Mouse (Mus musculus) retina, embryonic 14.5 days (tissue): ENCODE results near the gene Tesk1.

ENCODE experiments used
- DNase-seq: peaks from one replicate; pipeline ENCODE4 v3.0.0-alpha.2; 2015; ENCODE audit warnings: low spot score

Tesk1 gene

DNA sequence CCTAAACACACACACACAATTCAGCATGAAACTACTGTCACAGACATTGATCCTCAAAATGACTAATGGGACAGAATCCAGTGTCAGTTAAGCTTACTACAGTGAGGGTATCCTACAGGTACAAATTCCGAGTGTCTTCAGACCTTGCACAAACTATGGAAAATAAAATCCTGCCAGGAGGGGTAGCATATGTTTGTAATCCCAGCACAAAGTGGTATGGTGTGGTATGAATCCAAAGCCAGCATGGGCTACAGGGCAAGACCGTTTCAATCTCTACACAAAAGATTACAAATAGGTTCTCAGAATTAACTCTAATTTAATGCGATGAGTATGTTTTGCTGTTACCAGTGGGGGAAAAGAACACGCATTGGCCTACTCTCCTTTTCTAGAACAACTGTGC lies at the start of gene Tesk1:
Gene Tesk1 (plus strand): TSS at position 301 of the 400 bp plus-strand sequence.
- DNase-seq = no peak

DNA sequence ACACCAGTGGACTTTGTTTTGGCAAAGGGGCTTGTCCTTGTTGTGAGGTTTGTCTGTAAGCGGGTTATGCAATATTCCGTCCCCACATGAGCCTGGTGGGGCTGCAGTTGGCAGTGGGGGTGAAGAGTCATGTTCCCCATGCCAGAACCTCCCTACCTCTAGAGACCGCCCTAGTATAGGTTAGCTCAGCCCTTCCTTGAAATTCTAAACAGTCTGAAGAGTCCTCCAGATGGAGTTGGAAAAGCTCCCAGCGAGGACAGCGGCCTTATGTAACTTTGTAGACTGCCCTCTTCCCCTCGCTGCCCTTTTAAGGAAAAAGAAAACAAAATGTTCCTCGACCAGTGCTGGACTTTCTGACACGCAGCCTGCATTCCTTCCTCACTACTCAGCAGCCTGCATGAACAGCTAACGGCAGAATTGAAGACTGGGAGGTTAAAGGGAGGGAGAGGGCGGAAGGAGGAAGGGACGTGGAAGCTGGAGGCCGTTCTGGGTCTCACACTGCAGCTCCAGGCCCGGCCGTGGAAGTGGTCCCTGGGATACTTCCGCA lies 47.3 kb upstream of the Tesk1 start:
- DNase-seq = no peak

DNA sequence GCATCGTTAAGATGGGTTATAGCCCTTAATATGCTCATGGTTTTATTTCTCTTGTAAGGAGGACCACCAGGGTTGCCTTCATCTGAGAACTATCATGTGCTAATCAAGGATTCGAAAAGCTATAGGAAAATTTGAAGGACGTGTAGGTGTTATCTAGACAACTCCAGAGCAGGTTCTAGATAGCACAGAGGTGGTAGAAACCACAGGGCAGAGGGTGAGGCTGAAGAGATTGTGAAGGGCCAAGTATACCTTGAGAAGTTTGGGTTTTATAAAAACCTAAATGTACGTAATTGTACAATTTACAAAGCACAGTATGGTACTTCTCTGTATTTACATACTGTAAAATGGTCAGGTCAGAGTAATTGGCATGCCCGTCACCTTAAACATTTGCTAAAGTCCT lies 46.6 kb upstream of the Tesk1 start:
- DNase-seq = no peak

DNA sequence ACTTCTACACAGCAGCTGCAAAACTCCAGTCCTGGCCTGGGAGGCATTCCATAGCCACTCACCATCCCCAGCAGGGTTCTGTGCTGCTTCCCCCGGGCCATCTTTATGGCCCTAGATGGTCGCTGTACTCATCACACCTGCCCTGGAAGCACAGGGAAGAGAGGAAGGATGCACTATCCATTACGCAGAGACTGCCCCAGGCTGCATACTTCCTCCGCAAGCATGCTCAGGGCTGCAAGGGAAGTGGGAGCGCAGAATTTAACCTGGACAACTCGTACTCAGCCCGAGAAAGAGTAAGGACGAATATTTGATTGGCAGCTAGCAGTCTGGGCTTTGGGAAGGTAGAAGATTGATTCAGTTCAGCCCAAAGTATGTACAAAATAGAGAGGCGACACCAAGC lies 45.9 kb upstream of the Tesk1 start:
- DNase-seq = no peak

DNA sequence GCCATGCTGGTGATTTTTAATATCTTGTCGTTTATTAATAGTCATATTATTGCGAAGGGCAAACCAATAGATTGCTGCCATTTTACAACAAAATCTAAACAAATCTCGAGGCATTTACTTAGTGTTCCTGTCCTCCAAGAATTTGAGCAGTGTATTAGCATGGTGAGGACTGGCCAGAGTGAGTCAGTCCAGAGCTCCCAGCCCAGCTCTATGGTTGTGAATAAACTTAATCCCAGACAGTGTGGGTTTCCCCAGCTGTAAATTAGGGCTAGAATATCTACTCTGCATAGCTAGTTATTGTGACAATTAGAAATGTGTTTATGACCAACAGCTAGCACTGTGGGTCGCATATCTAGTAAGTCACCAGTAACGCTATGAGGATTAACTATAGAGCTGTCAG lies 45.4 kb upstream of the Tesk1 start:
- no peak for DNase-seq

DNA sequence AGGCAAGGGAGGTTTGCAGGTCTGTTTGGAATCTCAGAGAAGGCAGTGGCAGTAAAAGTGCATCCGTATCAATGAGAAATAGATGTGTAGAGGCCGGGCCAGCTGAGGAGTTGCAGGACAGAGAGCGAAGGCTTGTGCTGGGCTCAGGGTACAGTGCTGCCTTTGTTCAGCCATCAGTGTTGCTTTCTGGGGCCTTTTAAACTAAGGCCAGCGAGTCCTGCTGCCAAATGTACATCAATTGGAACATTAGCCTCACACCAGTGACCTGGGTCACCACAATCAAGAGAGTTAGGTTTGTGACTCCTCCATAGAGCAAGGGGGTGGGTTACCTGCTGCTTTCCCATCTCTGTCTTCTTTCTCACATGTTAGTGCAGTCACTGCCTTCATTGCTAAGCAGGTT lies 43.7 kb upstream of the Tesk1 start:
- no peak for DNase-seq

DNA sequence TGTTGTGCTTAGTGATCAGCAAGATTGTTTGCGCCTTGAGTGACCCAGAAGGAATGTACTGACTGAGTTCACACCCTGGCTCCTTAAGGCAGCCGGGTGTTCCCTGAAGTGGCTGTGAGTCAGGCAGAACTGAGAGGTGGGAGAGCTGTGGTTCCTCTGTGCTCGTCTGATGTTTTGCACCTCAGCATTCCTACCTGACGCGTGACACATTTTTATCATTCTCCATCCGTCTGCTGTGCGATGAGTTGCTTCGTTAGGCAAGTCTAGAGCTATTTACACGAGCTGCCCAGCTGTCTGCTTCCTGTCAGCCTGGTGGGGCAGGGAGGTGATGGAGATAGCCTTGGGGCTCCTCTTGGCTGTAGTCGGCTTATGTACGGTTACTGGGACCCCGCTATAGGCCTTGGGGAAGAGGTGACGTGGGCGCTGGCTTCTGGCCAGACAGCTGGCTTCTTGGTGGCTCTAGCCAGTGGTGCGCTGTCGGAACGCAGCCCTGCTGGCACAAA lies 42.9 kb upstream of the Tesk1 start:
- no peak for DNase-seq

DNA sequence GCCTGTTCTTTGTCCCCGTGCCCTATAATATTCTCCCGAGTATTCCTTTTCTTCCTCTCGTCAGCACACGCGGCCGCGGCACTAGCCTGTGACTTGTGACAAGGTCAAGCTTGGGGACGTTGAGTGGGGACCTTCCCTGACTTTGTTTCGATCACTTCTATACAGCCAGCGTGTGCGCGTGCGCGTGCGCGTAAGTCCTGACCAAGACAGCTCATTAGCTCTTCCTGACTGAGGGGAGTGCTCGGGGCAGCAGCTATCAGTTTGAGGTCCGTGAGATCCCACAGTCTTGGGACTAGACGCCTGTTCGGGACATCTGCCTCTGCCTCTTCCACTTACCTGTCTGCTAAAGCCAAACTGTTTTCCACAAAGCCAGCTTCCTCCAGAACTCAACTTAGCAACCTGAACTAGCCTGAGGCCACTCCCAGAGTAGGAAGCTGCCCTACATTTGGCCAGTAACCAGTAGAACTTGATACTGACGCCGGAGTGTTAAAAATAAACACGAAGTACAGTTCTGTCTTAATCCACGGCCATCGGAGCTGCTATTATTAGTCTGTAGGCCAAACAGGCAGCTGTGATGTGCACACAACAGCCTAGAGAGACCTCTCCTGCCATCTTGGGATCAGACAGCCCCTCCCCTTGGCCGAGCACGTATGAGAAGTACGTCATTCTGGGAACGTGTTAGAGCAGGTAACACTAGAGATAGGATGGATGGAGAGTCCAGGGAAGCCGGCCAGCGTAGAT lies 42.2 kb upstream of the Tesk1 start:
- no peak for DNase-seq

DNA sequence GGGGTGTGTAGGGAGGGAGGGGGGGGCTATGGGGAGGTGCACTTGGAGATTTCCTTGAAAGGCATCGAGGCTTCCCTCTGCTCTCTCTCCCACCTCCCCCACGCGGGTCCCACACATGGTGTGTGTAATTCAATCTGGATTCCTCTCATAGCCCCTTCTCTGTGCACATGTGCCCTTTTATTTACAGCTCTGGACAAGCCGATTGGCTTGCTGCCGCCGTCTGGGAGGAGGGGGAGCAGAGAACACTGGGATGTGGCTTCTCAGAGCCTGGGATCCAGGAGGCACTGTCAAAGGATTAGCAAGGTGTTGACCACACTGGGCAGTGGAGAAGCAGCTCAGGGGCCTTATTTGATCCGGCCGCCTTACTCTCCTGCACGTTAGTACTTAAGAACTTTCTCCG lies 40.8 kb upstream of the Tesk1 start:
- DNase-seq = no peak

DNA sequence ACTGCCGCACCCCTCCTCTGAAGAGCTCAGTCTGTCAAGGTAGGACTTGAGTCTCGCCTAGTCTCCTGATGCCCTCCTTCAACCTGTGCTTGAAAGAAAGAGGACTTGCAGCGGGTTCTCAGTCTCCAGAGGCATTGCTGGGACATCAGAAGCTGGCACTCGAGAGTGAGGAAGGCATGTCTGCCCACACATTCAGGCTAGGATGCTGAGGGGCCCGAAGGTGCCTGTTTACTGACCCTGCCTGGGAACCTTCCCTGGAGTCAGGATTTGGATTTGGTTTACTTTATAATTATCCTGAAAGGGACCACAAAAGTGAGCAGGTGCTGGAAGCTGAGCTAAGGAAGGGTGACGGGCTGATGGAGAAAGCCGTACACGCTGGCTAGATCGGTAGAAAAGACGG lies 40.3 kb upstream of the Tesk1 start:
- DNase-seq = no peak

DNA sequence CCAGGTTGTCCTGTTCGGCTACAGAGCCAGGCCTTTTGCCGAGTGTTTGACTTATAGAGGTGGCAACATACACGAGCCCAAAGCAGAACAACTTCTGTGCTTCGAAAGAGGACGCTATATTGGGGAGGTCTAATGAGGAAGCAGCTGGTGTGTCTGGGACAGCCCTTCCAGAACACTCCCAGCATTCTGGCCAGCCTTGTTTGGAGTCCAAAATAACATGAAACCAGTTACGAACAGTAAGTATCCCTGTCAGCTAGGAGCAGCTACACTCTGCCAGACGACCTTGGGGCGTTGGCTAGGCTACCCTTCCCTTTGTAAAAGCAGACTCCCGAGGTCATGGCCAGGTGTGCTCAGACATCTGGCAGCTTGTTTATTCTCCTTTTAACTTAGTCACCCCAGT lies 39.5 kb upstream of the Tesk1 start:
- no peak for DNase-seq

DNA sequence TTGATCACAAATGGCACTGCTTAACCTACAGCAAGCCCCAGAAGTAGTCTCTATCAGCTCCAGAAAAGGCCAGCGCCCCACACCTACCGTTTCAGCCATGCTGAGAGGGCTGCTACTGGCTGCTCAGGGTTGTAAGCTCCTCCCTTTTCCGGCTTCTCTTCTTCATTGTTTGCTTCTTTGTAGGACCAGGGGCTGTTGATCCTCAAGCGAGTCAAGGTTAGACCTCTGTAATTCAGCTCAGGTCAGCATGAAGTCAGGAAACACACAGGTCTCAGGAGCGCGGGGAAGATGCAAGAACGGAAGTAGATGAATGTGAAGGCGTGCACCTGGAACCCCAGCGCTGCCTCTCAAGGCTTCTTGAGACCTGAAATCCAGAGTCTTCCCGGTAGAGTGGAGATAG lies 37.0 kb upstream of the Tesk1 start:
- no peak for DNase-seq

DNA sequence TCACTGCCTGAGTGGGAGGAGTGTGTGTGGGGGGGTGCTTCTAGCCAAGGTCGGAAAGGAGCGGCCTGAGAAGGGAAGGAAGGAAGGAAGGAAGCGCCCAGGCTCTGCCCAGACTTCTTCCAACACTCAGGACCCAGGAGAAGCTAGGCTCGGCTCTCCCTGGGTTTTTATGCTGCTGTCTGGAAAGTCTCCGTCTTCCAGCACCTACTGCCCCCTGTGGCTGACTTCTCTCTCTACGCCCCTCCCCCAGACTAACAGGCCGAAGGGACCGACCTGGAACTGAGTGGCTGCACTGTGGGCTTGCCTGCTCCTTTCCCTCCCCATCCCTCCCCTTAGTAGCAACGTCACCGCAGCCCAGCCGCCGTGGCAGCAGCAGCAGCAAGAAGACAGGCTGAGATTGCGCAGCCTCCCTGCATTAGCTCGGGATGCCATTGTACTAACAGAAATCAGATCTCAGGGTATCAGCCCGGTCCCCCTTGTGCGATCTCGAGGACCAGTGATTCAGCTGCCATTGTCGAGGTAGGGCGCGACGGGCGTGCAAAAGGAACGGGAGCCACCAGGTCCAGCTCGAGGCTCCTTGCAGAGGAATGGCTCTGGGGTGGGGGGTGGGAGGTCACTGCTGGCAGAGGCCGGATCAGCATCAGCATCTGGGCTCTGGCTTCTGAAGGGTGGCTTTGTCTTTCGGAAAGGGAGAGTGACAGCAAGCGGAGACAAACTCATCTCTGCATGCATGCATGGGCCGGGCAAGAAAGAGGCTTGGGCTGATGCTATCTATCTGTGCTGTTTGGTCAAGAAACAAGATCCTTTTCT lies 35.4 kb upstream of the Tesk1 start:
- peak; percentile 86 for DNase-seq

DNA sequence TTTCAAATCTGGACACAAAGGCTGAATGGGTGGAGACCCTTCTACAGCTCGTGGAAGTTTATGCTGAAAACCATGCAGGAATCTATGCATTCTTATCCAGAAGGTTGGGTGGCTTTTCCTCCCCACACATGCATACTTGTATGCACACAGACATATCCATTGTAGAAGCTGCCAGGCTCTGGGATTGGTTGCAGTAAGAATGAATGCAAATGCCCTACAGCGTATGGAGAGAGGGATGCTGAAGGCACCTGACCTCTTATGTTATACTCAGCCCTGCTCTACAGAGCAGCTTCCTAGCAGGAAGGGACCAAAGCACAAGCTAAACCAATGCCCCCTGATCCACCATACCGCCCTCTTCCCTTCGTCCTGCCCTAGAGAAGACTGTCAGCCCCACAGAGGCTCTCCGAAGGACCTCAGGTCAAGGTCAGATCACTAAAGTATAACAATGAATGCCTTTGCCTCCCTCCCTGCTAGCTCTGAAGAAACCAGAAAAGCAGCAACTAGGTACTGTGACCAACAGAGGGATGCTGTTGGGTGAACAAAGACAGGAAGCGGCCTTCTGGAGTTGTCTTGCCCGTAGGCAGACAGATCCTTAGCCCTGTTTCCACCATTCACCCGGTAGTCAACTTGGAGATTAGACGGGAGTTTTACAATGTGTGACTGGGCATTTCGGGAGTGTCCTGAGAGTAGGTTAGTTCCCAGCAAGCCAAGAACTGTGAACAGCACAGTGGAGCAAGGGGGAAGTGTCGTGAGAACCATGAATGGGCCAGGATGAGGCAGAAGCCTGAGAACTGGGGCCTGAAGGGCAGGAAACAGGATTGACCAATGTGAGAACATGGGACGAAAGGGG lies 34.4 kb upstream of the Tesk1 start:
- DNase-seq = peak; percentile 23

DNA sequence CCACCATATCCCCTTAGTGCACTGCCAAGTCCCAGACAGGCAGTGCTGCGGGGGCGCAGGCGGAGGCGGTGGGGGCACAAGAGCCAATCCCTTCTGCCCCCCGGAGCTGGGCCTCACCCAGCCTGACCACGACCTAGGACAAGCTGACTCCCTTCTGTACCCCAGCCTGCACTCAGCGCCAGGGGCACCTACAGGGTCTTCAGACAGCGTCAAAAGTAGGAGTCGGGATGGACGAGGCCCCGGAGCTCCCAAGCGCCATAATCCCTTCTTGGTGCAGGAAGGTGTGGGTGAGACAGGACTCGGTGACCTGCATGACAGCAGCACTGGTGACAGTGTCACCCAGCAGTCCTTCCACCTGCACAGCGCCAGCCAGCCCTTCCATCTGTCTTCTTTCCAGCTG lies 27.0 kb upstream of the Tesk1 start:
- no peak for DNase-seq

DNA sequence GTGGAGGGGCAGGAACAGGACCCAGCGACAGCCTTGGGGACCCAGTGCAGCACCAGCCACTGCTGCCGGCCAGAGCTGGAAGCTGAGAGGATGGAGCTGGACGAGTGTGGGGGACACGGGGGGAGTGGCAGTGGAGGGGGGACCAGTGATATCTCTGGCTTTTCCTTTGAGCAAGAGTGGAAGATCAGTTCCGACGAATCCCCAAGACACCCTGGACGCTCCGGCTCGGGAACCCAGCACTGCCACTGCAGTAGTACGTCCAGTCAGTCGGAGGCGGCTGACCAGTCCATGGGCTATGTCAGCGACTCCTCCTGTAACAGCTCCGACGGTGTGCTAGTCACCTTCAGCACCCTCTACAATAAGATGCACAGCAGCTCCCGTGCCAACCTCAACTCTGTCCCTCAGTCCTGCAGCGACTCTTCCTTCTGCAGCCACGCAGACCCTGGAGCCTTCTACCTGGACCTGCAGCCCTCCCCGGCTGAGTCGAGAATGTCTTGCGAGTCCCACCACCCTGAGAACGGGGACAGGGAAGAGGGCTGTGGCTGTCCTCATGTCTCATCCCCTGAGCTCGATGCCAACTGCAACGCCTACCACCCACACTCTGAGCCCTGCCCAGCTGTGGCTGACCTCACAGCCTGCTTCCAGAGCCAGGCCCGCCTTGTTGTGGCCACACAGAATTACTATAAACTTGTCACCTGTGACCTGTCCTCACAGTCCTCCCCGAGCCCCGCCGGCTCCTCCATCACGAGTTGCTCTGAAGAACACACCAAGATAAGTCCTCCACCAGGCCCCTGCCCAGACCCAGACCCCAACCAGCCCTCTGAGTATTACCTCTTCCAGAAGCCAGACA lies 26.3 kb upstream of the Tesk1 start:
- no peak for DNase-seq

DNA sequence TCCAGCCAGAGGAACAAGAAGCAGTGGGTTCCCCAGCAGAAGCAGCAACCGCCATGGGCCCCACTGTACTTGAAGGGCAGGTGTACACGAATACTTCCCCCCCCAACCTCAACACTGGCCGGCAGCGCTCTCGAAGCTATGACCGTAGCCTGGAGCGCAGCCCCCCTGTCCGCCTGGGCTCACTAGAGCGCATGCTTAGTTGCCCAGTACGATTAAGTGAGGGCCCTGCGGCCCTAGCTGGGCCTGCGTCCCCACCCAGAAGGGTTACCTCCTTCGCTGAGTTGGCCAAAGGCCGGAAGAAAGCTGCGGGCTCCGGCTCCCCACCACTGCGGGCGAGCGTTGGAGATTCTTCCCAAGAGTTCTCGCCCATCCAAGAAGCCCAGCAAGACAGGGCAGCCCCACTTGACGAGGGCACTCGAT lies 25.7 kb upstream of the Tesk1 start:
- no peak for DNase-seq

DNA sequence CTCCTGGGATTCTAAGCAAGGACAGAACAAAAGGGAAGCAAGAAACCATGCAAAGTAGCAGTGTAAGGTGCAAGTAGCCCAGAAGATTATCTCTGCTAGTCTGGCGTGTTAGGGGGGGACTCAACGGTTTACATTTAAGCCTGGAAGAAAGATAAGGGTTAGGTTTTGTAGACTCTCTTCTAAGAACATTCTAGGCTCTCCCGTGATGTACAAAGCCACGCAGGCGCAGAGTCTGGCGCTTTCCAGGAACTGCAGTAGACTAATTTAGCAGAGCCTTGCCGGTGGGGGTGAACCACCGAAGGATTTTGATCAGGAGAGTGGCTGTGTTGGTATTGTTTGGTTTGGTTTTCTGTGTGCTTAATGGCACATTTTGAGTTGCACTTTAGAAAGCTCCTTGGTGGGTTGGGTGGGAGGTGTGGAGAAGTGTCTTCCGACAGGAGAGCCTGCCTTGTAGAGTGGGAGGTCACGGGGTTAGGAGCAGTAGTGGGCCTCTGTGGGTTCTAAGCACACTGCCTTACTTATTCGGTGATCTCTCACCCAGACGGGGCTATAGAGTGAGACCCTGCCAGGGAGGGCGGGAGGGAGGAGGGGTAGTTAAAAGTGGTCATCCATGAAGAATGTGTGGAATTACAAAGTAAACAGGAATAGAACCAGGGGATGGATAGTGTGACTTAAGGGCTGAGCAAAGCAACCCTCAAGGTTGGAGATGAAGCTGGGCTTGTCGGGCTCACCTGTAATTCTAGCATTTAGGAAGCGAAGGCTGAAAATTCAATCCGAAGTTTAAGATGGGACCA lies 24.3 kb upstream of the Tesk1 start:
- no peak for DNase-seq

DNA sequence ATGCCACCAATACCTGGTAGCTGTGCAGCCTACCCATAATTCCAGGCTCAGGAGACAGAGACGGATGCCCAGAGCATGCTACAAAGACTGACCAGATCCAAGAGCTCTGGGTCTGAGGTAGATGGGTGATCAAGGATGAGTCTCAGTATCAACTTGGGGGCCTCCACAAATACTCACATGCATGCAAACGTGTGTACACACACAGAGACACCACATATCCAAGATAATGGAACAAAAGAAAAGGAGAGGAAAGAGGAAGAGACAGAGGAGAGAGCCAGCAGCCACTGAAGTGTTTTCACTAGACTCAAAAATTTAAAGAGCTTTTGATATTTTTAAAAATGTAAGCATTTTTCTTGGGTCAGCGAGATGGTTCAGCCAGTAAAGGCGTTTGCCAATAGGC lies 23.3 kb upstream of the Tesk1 start:
- DNase-seq = no peak

DNA sequence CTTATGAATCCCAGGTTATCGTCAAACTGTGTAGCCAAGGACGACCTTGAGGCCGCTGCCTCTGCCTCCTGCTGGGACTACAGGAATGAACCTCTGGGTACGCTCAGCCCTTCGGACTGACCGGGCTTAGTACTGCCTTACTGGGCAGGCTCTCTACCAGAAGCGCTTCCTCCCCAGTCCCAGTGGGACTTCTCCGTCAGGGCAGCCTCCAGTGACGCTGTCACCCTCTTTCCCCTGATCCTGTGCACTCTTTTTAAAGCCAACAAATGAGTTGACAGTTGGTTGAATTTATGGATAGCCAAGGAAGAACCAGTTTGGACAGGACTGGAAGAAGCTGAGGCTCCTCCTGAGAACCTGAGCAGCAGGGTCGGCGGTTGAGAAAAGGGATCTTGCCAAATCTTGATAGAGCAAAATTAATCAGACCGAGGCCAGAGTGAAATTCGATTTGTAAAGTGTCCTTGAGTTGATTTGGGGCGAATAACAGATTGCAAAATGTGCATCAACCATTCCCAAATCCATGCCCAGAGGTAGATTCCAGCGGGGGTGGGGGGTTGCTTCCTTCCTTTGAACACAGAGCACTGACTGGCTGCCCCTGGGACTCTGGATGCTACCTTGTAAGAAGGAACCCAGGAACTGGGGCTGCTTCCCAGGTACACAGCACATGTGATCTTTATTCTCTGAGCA lies 22.6 kb upstream of the Tesk1 start:
- no peak for DNase-seq
